Mouse (Mus musculus) neural tube, embryonic 14.5 days (tissue): ENCODE results near the gene Mchr1. TPM values are rescaled to one million over a fixed set of nuclear protein-coding genes. Genes with fewer than 3 reads are reported as not detected.

Experiments
- ATAC-seq: fragments of 200-750 bp; cut with Nextera tagmentation; 2 replicates; pipeline ENCODE4 v1.8.0; 2017; ENCODE audit warnings: low read depth, mild to moderate bottlenecking, moderate TSS enrichment, moderate library complexity
- H3K27ac ChIP-seq: fragments of 300-500 bp; sonication (generic); 2 replicates; pipeline ENCODE4 v1.5.1; 2014; ENCODE audit warnings: low read depth, mild to moderate bottlenecking, control low read depth, low read length, moderate library complexity, mixed read lengths
- H3K27me3 ChIP-seq: fragments of 300-500 bp; sonication (generic); 2 replicates; pipeline ENCODE4 v1.6.1; 2014; ENCODE audit warnings: low read length; ENCODE audit not compliant: control insufficient read depth, insufficient read depth
- H3K36me3 ChIP-seq: fragments of 300-500 bp; sonication (generic); 2 replicates; pipeline ENCODE4 v1.6.1; 2014; ENCODE audit warnings: low read length, mixed read lengths; ENCODE audit not compliant: control insufficient read depth, insufficient read depth
- H3K4me1 ChIP-seq: fragments of 300-500 bp; sonication (generic); 2 replicates; pipeline ENCODE4 v1.6.1; 2014; ENCODE audit warnings: low read length; ENCODE audit not compliant: control insufficient read depth, insufficient read depth
- H3K4me2 ChIP-seq: fragments of 300-500 bp; sonication (generic); 2 replicates; pipeline ENCODE4 v1.6.1; 2014; ENCODE audit warnings: mild to moderate bottlenecking, low read depth, low read length, control low read depth
- H3K4me3 ChIP-seq: fragments of 300-500 bp; sonication (generic); 2 replicates; pipeline ENCODE4 v1.5.1; 2014; ENCODE audit warnings: low read depth, low read length, control low read depth, mixed read lengths
- H3K9ac ChIP-seq: fragments of 300-500 bp; sonication (generic); replicated peaks from 2 replicates; pipeline ENCODE4 v1.6.1; 2014; ENCODE audit warnings: low read depth, mild to moderate bottlenecking, control low read depth, low read length, mixed read lengths
- H3K9me3 ChIP-seq: fragments of 300-500 bp; sonication (generic); 2 replicates; pipeline ENCODE4 v1.6.1; 2016; ENCODE audit warnings: low read length; ENCODE audit not compliant: control insufficient read depth
- WGBS: fragments of 180-500 bp; shearing (Covaris S2); extraction: QIAGEN DNeasy Blood & Tissue Kit; methylation state at CpG from one replicate; pipeline ENCODE4 v1.1.7; 2014; 5-methylcytosine and 5-hydroxymethylcytosine counted together
- polyA plus RNA-seq: library from polyadenylated mRNA; unstranded; fragments of >200 nt; fragmentation: Nextera tagmentation; extraction: Ambion mirVana; gene quantifications from 2 replicates; pipeline ENCODE4 v1.2.1, GENCODE M21; 2014

Mchr1 gene
- polyA plus RNA-seq, 1 experiment from 2014 or later = 3.5 TPM

DNA sequence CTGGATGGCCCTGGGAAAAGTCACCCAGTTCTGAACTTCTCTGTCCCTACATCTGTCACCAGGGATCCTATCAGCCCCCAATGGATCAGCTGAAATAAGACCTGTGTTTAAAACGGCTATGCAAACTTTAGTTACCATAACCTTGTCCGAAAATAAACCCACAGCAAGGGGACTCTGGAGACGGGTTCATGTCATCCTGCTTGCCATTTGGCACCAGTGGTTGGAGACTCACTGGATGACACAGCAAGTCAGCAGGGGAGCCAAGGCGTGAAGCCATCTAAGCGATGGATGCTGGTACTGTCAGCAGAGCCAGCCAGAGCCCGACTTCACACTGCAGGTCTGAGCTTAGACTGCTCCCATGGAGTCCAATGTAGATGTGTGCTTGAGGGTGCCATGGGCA lies 13.9 kb upstream of the Mchr1 start:
- no peak overlapping the region for H3K9ac ChIP-seq
- no peak for ATAC-seq
- no peaks in the 10 kb centered on the region for H3K36me3 ChIP-seq
- no peak overlapping the region for H3K4me2 ChIP-seq
- no peaks in the 10 kb centered on the region for H3K4me1 ChIP-seq
- H3K9me3 ChIP-seq = no peaks in the 10 kb centered on the region
- no peak overlapping the region for H3K27ac ChIP-seq
- 78% methylated on average over 6 of the region's 6 CpGs for WGBS
- no peak overlapping the region for H3K4me3 ChIP-seq
- H3K27me3 ChIP-seq = no peaks in the 10 kb centered on the region

- Histone ChIP-seq H3K9ac (no peak overlapping the region), H3K27me3 (no peaks in the 10 kb centered on the region), H3K27ac (no peak overlapping the region), H3K4me2 (no peak overlapping the region), H3K9me3 (no peaks in the 10 kb centered on the region), H3K36me3 (no peaks in the 10 kb centered on the region), H3K4me1 (no peaks in the 10 kb centered on the region), H3K4me3 (no peak overlapping the region)
- no peak for ATAC-seq
- WGBS = 87% methylated on average over 10 of the region's 10 CpGs
Measured at GRCm38 (mm10) chr15:81225016-81225415, 10.3 kb upstream of the Mchr1 start.

DNA sequence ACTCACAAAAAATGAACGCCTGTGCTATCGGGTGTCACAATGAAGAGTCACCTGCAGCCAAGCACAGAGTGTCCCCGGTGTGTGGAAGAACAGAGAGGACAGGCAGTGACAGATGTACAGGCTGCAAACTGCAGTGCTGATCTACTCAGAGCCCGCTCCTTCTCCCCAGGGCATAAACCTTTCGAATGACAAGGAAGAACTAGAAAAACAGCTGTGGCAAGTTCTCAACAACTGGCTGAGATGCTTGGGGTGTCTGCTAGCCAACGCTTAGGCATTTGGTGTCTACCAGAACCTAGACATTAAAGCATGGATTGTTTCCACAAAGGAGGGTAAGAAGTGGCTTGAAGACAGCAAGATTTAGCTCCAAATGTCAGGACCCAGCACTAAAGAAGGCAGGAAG lies 9.6 kb upstream of the Mchr1 start:
- H3K4me1 ChIP-seq = no peaks in the 10 kb centered on the region
- no peak overlapping the region for H3K27ac ChIP-seq
- no peak overlapping the region for H3K4me3 ChIP-seq
- H3K27me3 ChIP-seq = no peaks in the 10 kb centered on the region
- H3K9me3 ChIP-seq = no peaks in the 10 kb centered on the region
- WGBS = 71% methylated on average over 6 of the region's 6 CpGs
- no peak for ATAC-seq
- H3K36me3 ChIP-seq = no peaks in the 10 kb centered on the region
- no peak overlapping the region for H3K4me2 ChIP-seq
- H3K9ac ChIP-seq = no peak overlapping the region

- no peak for ATAC-seq
- H3K4me2 ChIP-seq = no peak overlapping the region
- no peak overlapping the region for H3K4me3 ChIP-seq
- H3K4me1 ChIP-seq = no peaks in the 10 kb centered on the region
- WGBS = 51% methylated on average over 4 of the region's 4 CpGs
- H3K9me3 ChIP-seq = no peaks in the 10 kb centered on the region
- H3K9ac ChIP-seq = no peak overlapping the region
- no peaks in the 10 kb centered on the region for H3K36me3 ChIP-seq
- no peaks in the 10 kb centered on the region for H3K27me3 ChIP-seq
- H3K27ac ChIP-seq = no peak overlapping the region
Measured at GRCm38 (mm10) chr15:81226796-81227195, 8.5 kb upstream of the Mchr1 start.

DNA sequence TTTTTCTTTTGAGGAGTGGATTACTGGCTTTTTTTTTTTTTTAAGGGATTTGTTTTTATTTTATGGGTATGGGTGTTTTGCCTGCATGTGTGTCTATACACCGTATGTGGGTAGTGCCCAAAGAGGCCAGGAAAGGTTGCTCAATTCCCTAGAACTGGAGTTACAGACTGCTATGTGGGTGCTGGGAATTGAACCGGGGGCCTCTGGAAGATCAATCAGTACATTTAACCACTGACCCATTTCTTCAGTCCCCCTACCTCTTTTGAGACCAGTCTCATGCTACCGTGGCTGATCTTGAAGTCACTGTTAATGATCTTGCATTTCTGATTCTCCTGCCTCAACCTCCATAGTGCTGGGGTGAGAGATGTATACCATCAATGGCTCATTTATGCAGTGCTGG lies 8.0 kb upstream of the Mchr1 start:
- Histone ChIP-seq H3K4me2 (no peak overlapping the region), H3K4me1 (no peaks in the 10 kb centered on the region), H3K27ac (no peak overlapping the region), H3K36me3 (no peaks in the 10 kb centered on the region), H3K4me3 (no peak overlapping the region), H3K9ac (no peak overlapping the region), H3K9me3 (no peaks in the 10 kb centered on the region), H3K27me3 (no peaks in the 10 kb centered on the region)
- ATAC-seq = no peak
- 92% methylated on average over 3 of the region's 3 CpGs for WGBS

DNA sequence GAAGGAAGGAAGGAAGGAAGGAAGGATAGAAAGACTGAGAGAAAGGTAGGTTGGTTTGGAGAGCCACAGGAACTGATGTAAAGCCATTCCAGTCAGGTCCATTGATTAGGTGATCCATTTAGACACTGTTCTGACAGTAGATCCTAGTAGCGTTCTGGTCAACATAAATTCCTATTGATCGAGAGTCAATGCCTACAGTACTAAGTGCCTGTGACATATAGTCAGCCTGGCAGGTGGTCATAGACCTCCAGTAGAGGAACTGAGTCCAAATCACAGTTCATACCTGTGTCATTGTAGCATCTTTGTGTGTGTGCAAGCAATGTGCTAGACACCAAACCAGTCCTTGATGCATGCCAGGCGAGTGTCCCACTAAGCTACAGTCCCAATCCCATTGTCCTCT lies 7.0 kb upstream of the Mchr1 start:
- Histone ChIP-seq H3K4me1 (no peaks in the 10 kb centered on the region), H3K4me3 (no peak overlapping the region), H3K4me2 (no peak overlapping the region), H3K9ac (no peak overlapping the region), H3K9me3 (no peaks in the 10 kb centered on the region), H3K27ac (no peak overlapping the region), H3K27me3 (no peaks in the 10 kb centered on the region), H3K36me3 (no peaks in the 10 kb centered on the region)
- ATAC-seq = no peak
- WGBS = 97% methylated on average over 3 of the region's 3 CpGs

- Histone ChIP-seq H3K9me3 (no peaks in the 10 kb centered on the region), H3K9ac (no peak overlapping the region), H3K27me3 (no peaks in the 10 kb centered on the region), H3K36me3 (no peaks in the 10 kb centered on the region), H3K27ac (no peak overlapping the region), H3K4me1 (no peaks in the 10 kb centered on the region), H3K4me2 (no peak overlapping the region), H3K4me3 (no peak overlapping the region)
- 74% methylated on average over 3 of the region's 3 CpGs for WGBS
- ATAC-seq = no peak
Measured at GRCm38 (mm10) chr15:81229791-81230190, 5.5 kb upstream of the Mchr1 start.

DNA sequence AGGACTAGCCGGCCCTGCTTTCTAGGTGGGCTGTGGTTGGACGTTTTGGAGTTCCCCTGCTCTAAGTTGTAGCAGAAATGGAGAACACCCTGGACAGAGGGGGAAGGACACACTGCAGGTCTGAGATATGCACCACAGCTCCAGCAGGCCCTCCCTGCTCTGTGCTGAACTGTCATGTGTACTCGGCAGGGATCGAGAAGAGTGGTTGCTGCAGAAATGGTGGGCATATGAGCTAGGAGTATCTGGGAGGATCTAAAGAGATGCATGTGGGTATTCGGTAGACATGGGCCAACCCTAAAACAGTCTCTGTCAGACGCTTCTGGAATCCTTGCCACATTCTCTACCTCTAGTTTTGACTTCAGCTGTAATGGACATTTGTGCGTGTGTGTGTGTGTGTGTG lies 4.0 kb upstream of the Mchr1 start:
- no peak for ATAC-seq
- H3K9me3 ChIP-seq = no peaks in the 10 kb centered on the region

GRCm38 (mm10) chr15:81236062-81236461 lies 763 bp downstream of the Mchr1 start:
- Histone ChIP-seq H3K36me3 (no peaks in the 10 kb centered on the region), H3K9ac (peak overlapping the region; percentile 57), H3K27ac (no peak overlapping the region; the same call in 1 of the 2 replicates), H3K27me3 (no peaks in the 10 kb centered on the region), H3K4me3 (peak overlapping the region; percentile 42), H3K4me2 (peak overlapping the region; percentile 79), H3K9me3 (no peaks in the 10 kb centered on the region), H3K4me1 (peaks cover 2% of the 10 kb centered on the region; the same call in 1 of the 2 replicates)
- 7% methylated on average over 8 of the region's 8 CpGs for WGBS
- no peak for ATAC-seq

More for the DNA sequence above, 4.0 kb upstream of the Mchr1 start:
- H3K4me1 ChIP-seq = peaks cover 2% of the 10 kb centered on the region; the same call in 1 of the 2 replicates
- 89% methylated on average over 7 of the region's 7 CpGs for WGBS
- H3K4me2 ChIP-seq = no peak overlapping the region
- no peak overlapping the region for H3K9ac ChIP-seq
- no peak overlapping the region for H3K27ac ChIP-seq
- H3K36me3 ChIP-seq = no peaks in the 10 kb centered on the region
- H3K4me3 ChIP-seq = no peak overlapping the region
- no peaks in the 10 kb centered on the region for H3K27me3 ChIP-seq

GRCm38 (mm10) chr15:81237471-81237870 lies 2.2 kb downstream of the Mchr1 start:
- Histone ChIP-seq H3K27me3 (no peaks in the 10 kb centered on the region), H3K9me3 (no peaks in the 10 kb centered on the region), H3K9ac (no peak overlapping the region), H3K4me2 (no peak overlapping the region), H3K4me1 (peaks cover 2% of the 10 kb centered on the region; the same call in 1 of the 2 replicates), H3K36me3 (no peaks in the 10 kb centered on the region), H3K27ac (no peak overlapping the region), H3K4me3 (no peak overlapping the region)
- ATAC-seq = no peak
- WGBS = 94% methylated on average over 18 of the region's 18 CpGs
